Mouse (Mus musculus): ENCODE results near the gene Mybpc3.
"Not testable (repeated sequence)": the region's sequence is repeated elsewhere in the genome, so short reads cannot be mapped to it uniquely, and the experiment has no call there.

Mybpc3 gene

DNA sequence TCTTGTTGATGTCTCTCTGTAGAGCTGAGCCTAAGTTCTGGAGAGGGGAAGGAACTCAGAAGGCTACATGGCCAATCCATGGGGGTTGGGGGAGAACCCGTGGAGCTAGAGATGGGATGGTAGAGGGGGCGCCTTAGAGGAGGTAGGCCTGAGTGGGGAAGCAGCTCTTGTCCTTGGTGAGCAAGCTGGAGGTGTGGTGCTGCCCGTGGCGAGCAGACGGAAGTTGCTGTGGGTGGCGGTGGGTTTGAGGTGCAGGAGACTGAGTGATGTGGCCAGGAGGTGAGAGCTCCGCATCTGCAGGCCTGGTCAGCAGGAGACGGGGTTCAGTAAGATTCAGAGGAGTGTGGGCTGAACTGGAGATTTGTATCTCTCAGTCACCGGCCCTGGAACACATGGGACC, 30.5 kb upstream of the Mybpc3 start:
- no peak for DNase-seq (ENCODE audit: low spot score)

GRCm38 (mm10) chr2:91088987-91089386, 29.0 kb upstream of the Mybpc3 start:
- DNase-seq (ENCODE audit: low spot score), result no peak

- DNase-seq (ENCODE audit: low spot score), result no peak
These were observed 27.7 kb upstream of the Mybpc3 start for GRCm38 (mm10) chr2:91090208-91090607.

- DNase-seq (ENCODE audit: low spot score), result no peak
These were observed 27.1 kb upstream of the Mybpc3 start for GRCm38 (mm10) chr2:91090827-91091226.

DNA sequence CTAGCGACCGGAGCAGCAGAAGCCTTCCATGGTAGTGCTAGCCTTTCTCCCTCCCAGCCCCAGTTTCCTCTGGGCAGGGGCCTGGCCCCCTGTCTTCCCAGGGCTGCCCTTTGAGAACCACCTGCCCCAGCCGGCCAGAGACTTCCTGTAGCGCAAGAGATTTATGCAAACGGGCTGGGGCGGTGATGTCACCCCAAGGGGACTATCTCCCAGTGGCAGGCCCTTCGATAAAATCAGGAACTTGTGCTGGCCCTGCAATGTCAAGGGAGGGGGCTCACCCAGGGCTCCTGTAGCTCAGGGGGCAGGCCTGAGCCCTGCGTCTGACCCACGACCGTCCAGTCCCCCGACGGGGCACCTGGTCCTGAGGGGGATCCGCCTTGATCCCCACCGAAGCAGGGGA, 21.4 kb upstream of the Mybpc3 start:
- no peak for DNase-seq (ENCODE audit: low spot score)

DNA sequence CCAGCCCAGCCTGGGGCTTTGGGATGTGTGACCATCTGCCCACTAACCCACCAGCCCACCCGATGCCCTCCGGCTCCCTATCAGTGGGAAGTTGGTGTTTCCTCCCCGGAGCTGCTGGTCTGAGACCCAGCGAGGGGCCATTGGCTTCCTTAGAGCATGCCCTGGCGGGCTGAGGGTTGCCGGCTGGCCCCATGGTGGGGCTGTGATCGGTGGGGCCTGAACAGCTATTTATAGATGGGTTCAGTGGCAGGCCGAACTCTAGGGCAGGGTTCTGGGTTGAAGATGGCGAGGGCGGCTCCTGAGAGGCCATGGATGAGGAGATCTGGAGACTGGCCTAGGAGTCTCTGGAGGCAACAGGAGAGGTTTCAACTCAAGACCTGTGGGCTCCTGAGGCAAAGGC, 20.9 kb upstream of the Mybpc3 start:
- no peak for DNase-seq (ENCODE audit: low spot score)

DNA sequence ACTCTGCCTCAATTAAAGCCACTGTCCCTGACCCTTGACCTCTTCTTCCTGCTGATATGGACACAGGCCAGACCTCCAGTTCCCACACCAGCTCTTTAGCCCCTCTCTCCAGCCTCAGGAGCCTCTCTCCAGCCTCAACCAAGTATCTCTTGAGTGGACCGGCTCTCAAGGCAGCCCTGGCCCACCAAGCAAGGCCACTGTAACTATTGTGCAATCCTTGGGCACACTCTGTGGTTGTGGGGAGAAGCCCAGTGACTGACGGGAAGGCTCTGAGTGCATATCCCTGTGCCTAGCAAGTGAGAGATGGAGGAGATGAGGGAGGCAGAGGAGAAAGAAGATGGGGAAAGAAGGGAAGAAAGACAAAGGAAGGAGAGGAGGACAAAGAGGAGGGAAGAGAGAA, 19.8 kb upstream of the Mybpc3 start:
- DNase-seq (ENCODE audit: low spot score), result no peak

GRCm38 (mm10) chr2:91101124-91101740, 16.7 kb upstream of the Mybpc3 start:
- peak; percentile 72 for DNase-seq (ENCODE audit: low spot score)

DNA sequence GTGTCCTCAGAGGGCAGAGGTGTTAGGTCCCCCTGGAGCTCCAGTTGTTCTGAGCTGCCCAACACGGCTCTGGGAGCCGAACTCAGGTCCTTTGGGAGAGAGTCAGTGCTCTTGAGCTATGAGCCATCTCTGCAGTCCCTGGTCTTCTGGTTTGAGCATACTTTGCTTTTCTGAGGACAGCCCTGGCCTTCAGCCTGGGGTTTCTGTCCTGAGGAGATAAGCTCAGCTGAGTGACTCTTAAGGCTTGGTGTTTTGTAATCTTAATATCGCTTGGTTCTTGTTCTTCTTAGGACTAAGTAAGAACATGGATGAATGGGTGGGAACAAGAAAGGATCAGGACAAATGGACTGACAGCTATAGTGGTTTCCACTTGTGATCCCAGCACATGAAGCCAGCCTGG, 9.8 kb upstream of the Mybpc3 start:
- no peak for DNase-seq (ENCODE audit: low spot score)

- DNase-seq (ENCODE audit: low spot score), result no peak
These were observed 8.7 kb upstream of the Mybpc3 start for GRCm38 (mm10) chr2:91109241-91109640.

DNA sequence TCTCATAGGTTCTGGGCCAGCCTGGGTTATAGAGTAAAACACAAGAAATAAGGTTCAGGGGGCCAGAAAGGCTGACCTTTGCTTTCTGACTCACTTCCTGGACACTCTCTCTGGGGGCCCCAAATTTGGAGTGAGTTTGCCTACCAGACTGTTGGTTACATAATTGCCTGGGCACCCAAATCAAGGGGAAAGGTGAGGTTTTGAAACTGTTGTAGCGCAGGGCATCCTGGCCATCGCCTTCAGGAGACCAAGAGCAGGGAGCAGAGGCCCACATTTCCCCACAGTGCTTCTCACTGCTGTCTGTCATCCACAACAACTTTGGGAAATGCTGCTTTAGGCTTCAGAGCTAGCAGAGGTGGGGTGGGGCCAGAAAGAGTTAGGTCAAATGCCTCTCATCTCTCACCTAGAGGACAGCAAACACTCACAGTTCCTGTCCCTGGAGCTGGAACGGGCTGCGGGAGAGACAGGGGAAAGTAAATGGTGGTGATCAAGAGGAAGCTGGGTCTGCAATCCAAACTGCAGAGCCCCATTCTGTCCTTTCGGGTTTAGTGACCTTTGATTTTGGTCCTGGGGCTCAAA, 8.0 kb upstream of the Mybpc3 start:
- DNase-seq (ENCODE audit: low spot score), result no peak

GRCm38 (mm10) chr2:91110429-91110828, 7.5 kb upstream of the Mybpc3 start:
- DNase-seq (ENCODE audit: low spot score), result no peak

- DNase-seq (ENCODE audit: low spot score), result not testable (repeated sequence)
These were observed 6.1 kb upstream of the Mybpc3 start for GRCm38 (mm10) chr2:91111832-91112231.

GRCm38 (mm10) chr2:91112491-91112890, 5.5 kb upstream of the Mybpc3 start:
- DNase-seq (ENCODE audit: low spot score), result no peak

- no peak for DNase-seq (ENCODE audit: low spot score)
These were observed 4.6 kb upstream of the Mybpc3 start for GRCm38 (mm10) chr2:91113334-91113733.

- no peak for DNase-seq (ENCODE audit: low spot score)
These were observed 4.1 kb upstream of the Mybpc3 start for GRCm38 (mm10) chr2:91113852-91114251.

DNA sequence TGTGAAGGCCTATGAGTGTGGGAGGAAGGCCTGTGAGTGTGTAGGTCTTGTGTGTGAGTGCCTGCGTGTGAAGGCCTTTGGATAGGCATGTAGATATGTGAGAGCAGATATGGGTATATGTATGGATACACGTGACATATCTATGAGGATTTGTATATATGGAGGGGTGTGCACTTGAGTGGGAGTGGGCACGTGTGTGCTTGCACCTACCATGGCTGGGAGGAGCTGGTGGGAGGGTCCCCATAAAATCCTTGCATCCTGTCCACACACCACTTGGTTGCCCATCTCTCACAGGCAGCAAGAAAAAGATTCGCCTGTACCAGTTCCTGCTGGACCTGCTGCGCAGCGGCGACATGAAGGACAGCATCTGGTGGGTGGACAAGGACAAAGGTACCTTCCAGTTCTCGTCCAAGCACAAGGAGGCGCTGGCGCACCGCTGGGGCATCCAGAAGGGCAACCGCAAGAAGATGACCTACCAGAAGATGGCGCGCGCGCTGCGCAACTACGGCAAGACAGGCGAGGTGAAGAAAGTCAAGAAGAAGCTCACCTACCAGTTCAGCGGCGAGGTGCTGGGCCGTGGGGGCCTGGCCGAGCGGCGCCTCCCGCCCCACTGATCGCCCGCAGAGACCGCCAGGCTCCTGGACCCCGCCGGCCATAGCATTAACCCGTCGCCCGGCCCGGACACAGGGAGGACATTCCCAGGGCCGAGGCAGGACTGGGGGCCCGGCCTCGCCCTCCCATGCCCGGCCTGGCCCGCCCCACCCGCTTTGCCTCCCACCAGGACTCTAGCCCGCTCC, 3.0 kb upstream of the Mybpc3 start:
- peak; percentile 89 for DNase-seq (ENCODE audit: low spot score)

DNA sequence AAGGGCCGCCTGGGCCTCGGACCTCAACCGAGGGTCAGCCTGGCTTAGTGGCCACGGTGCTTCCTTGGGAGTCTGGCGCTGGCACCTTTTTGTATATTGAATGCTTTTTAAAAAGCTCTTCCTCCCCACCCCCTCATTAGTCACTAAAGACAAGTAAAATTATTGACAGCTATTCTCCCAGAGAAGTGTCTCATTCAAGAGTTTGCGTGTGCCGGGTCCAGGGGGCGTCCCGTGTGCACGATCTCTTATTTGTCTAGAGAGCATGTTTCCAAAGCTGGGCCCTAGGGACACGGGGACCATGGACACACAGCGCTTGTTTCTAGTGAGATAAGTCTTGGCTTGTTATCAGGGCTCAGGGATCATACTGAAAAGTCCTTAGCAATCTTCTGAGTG, 2.4 kb upstream of the Mybpc3 start:
- DNase-seq (ENCODE audit: low spot score), result no peak

GRCm38 (mm10) chr2:91116842-91117241, 1.1 kb upstream of the Mybpc3 start:
- DNase-seq (ENCODE audit: low spot score), result no peak

DNA sequence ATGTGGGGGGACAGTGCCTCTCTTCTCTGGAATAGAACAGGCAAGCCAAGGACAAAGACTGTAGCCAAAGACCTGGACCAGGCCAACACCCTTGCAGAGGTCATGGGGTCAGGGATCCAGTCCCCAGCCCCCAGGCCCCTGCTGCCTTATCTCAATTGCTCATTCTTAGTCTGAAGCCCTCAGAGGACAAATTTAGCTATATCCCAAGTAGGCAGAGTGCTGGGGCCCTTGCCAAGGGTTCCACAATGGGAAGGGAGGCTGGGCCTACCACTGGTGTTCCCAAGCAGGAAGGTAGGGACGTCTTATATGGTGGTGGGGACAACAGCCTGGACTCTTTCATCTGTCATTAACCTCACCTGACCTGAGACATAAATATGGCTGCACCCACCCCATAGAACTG, 703 bp downstream of the Mybpc3 start:
- DNase-seq (ENCODE audit: low spot score), result no peak

DNA sequence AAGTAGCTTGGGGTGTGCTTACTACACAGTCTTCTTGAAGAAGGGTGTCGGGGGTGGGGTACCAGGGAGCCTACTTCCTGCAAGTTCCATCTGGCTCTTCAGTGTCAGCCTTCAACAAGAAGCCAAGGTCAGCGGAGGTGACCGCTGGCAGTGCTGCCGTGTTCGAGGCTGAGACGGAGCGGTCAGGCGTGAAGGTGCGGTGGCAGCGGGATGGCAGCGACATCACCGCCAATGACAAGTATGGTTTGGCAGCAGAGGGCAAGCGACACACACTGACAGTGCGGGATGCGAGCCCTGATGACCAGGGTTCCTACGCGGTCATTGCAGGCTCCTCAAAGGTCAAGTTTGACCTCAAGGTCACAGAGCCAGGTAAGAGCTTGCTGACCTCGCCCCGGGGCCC, 1.1 kb downstream of the Mybpc3 start:
- no peak for DNase-seq (ENCODE audit: low spot score)

DNA sequence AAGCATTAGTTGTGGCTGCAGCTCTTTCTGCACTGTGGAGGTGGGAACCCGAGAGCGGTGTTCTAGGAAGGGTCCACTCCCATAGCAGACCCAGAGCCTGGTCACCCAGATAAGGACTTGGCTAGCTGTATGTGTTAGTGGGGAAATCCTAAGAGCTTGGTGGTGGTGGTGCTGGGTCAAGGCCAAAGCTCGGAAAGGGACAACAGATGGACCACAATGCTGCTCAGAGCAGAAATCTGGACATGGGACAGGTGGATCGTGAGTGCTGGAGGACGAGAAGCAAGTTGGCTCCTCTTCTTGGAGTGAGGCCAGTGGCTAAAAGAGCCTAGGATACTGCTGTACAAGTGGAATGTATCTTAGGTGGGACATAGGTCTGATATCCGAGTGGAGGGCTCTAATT, 1.6 kb downstream of the Mybpc3 start:
- no peak for DNase-seq (ENCODE audit: low spot score)

- no peak for DNase-seq (ENCODE audit: low spot score)
These were observed 2.3 kb downstream of the Mybpc3 start for GRCm38 (mm10) chr2:91120261-91120671.

DNA sequence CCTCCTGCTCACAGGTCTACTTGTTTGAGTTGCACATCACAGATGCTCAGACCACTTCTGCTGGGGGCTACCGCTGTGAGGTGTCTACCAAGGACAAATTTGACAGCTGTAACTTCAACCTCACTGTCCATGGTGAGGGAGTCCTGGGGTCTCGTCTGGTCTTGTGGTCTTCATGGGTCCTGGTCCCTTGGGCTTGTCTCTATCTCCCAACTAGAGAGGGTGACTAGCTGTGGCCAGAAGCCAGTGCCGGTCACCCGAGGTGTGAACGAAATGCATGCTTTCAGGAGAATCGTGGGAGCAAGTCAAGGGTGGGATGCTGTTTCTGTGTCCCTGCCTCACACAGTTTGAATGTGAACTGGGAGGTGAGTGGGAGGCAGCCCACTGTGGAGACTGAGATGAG, 3.1 kb downstream of the Mybpc3 start:
- no peak for DNase-seq (ENCODE audit: low spot score)

Data from urinary bladder, postnatal 10 days (tissue).